Mouse (Mus musculus): ENCODE results near the gene Atg2a. TPM values are rescaled to one million over a fixed set of nuclear protein-coding genes. Genes with fewer than 3 reads are reported as not detected.

Atg2a gene
- 10 to 100 TPM; 31.1 to 38.3 TPM for total RNA-seq (2021)

DNA sequence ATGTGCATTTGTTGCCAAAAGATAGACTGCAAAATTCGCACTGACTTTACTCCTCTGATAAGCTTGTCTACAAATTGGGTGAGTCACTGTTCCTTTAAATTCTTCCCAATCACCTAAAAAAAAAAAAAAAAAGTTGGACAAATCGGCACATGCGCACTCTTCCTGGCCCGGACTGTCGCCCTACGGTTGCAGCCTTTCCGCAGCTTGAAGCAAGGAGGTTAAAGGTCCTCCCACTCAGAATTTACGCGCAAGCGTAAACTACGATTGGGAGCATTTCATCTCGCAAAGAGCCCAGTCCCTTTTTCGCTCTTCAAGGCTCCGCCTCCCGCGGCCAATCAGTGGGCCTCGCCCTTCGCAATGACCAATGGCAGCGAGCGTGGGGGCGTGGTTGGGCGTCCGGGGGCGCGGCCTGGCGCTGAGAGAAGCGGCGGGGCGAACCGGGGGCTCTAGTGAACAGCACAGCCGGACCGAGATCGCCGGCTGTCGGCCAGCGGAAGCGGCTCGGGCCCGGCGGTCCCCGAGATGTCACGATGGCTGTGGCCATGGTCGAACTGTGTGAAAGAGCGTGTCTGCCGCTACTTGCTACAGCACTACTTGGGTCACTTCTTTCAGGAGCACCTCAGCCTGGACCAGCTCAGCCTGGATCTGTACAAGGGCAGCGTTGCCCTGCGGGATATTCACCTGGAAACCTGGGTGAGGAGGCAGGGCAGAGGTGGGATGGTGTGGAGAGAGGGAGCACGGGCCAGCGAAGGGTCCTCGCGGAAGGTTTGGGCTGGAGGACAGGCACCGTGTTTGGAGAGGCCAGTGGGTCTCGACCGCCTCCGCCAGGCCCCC lies at the start of gene Atg2a:
Gene Atg2a, plus strand, starts transcription at position 395 of the 834 bp plus-strand sequence.
- DNase-seq (ENCODE audit: extremely low spot score in 1 of 2, low spot score in 1 of 2): peak; percentile 91 to 95

DNA sequence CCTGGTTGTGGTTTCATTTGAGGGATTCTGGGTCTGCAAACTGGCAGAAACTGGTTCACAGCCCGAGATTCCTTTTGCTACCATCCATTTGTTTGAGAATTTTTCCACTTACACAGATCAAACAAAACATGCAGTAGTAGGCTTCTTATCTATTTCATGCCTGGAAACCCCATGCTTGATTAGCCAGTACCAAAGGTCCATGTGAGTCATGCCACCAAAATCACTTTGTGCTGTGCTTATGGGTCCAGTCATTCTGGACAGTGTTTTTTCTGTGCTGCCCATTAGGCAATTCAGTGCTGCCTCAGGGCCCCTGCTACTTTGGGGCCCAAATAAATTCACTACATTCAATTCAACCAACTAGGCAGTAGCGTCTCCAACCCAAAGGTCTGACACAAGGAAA lies 37.2 kb upstream of the Atg2a start:
- DNase-seq (ENCODE audit: extremely low spot score in 1 of 2, low spot score in 1 of 2): no peak

DNA sequence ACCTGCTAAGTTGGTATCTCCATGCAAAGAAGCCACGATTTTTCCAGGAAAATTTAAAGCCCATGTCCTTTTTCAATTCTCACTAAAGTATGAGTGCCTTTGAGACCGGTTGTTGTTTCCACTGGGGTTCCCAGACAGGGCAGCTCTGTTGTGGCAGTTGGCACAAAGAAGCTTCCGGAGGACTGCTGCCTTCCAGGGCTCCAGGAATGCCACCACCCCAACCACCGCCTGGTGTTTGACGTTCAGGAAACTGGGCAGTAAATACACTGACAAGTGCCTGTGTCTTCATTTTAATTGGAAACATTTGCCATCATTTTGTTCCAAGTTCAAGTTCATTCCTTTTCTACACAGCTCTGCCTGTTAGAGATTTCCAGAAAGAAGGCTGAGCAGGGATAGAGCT lies 34.8 kb upstream of the Atg2a start:
- DNase-seq (ENCODE audit: extremely low spot score in 1 of 2, low spot score in 1 of 2): no peak

DNA sequence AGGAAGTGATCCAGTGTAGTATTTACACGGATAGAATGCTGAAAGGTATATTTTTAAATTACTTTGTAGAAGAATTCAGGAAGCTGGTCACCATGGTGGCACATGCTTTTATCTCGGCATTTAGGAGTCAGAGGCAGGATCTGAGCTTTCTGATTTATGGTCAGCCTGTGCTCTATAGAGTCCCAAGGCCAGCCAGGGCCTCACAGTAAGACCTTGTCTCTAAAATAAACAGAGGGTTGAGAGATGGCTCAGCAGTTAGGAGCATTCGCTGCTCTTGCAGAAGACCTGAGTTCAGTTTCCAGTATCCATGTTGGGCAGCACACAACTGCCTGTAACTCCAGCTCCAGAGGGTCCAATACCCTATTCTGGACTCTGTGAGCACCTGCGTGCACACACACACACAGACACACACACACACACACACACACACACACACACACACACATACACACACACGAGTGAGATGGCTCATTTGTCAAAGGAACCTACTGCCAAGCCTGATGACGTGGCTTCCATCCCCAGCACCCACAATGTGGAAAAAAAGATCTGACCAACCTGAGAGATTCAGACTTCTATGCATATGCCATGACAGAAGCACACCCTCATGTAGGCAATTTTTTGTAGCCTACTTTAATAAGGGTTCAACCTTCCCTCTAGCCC lies 25.3 kb upstream of the Atg2a start:
- no peak for DNase-seq (ENCODE audit: extremely low spot score in 1 of 2, low spot score in 1 of 2)

DNA sequence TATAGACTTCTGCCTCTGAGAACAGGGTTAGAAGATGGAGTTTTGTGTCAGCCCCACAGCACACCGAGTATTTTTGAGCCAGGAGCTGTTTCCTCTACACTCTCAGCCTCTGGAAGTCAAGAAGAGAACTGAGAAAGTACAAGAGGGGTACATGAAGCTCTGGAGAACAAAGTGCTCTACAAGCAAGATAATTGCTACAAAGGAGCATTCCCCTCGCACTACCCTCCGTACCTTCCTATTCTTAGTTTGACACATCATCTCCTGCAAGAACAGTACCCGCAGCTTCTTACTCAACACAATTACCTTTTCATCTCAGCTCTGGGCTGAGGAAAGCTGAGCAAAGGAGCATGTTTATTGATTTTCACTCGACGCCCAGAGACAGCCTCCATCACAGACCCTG lies 22.9 kb upstream of the Atg2a start:
- no peak for DNase-seq (ENCODE audit: extremely low spot score in 1 of 2, low spot score in 1 of 2)

DNA sequence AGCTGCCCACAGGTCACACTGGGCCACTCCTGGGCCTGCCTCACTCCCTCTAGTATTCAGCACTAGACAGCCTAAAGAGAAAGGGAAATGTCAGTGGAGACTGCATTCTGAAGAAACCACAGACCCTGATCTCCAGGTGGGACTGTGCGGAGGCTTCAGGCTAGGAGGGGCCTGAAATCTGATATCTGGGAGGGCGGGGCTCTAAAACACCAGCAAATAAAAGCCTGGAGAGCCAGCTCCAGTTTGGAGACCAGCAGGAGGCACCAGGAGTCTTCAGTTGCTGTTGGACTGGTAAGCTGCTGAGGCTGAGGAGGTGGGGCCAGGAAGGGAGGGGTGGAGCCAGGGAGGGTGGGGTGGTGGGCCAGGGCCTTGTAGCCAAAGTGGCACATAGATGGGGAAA lies 15.3 kb upstream of the Atg2a start, which contains the start of gene Gpha2:
Gene Gpha2, plus strand, starts transcription at position 246 of the 400 bp plus-strand sequence.
- no peak for DNase-seq (ENCODE audit: extremely low spot score in 1 of 2, low spot score in 1 of 2)

DNA sequence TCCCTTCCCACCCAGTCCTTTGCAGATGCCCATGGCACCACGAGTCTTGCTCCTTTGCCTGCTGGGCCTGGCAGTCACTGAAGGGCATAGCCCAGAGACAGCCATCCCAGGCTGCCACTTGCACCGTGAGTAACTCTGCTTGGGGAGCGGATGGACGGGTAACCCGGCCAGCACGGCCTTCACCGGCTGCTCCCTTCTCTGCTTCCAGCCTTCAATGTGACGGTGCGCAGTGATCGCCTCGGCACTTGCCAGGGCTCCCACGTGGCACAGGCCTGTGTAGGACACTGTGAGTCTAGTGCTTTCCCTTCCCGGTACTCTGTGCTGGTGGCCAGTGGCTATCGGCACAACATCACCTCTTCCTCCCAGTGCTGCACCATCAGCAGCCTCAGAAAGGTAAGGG lies 14.7 kb upstream of the Atg2a start:
- DNase-seq (ENCODE audit: extremely low spot score in 1 of 2, low spot score in 1 of 2): no peak

DNA sequence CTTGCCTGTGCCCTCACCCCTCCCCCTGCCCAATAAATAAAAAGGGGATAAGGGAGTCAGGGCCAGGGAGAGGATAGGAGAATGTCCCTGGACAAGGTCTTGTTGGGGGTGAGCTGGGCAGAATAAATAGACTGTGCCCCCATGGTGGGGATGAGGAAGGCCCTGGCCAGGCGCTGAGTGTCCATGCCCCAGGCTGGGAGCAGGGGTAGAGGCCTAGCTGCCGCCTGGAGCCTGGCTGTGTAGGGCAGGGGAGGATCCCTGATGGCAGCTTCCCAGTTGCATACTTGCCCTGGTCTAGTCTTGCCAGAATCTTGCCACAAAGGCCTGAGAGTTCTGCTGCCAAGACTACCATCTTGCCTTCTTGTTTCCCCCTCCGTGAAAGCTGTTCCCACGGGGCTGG lies 13.6 kb upstream of the Atg2a start:
- no peak for DNase-seq (ENCODE audit: extremely low spot score in 1 of 2, low spot score in 1 of 2)

DNA sequence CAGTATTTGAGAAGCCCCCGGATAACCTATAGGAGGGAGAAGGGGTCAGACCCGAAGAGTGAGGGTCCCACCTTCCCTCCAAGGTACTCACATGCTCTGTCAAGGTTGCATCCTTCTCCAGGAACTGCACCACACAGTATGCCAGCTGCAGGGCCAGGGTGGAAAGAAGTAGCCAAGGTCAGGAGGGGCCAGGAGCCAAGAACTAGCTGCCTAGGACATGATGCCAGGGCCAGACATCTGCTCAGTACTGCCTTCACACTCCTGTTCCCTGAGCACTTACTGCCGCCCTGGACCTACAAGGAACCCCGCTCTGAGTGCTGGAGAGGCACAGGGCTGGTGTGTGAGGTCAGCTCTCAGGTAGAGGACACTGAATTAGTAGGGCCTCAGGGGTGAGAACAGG lies 11.1 kb upstream of the Atg2a start:
- DNase-seq (ENCODE audit: extremely low spot score in 1 of 2, low spot score in 1 of 2): no peak

DNA sequence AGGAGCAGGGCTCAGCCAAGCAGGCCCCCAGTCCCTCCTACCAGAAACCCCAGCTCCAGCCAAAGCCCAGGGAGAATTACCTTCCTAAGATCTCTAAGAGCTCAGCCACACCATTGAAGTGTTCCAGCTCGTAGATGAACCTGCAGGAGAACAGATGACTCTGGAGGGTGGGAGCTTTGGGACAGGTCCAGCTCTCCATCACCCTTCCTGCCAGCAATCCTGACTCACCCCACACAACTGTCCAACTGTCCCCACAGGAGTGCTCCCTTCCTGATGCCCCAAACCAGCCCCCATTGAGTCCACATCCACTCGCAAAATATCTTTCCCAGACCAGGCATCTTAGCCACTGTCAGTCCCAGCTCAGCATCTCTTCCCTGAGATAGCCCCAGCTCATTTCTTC lies 10.4 kb upstream of the Atg2a start:
- no peak for DNase-seq (ENCODE audit: extremely low spot score in 1 of 2, low spot score in 1 of 2)

DNA sequence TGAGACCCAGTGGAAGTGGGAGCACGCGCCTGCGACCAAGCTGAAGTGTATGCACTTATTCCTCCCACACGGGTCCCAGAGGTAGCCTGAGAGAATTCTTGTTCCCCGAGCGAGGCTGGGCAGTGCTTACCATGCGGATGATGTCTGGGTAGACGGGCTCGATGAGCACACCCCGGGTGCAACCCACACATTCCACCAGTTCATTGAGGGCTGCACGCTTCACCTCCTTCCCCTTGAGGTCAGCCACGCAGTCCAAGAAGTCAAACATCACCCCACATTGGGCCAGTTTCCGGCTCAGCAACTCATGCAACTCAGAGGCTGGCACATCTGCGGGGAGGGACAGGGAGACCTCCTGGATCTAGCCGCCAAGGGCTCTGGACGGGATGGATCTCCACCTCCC lies 7.8 kb upstream of the Atg2a start:
- DNase-seq (ENCODE audit: extremely low spot score in 1 of 2, low spot score in 1 of 2): no peak

DNA sequence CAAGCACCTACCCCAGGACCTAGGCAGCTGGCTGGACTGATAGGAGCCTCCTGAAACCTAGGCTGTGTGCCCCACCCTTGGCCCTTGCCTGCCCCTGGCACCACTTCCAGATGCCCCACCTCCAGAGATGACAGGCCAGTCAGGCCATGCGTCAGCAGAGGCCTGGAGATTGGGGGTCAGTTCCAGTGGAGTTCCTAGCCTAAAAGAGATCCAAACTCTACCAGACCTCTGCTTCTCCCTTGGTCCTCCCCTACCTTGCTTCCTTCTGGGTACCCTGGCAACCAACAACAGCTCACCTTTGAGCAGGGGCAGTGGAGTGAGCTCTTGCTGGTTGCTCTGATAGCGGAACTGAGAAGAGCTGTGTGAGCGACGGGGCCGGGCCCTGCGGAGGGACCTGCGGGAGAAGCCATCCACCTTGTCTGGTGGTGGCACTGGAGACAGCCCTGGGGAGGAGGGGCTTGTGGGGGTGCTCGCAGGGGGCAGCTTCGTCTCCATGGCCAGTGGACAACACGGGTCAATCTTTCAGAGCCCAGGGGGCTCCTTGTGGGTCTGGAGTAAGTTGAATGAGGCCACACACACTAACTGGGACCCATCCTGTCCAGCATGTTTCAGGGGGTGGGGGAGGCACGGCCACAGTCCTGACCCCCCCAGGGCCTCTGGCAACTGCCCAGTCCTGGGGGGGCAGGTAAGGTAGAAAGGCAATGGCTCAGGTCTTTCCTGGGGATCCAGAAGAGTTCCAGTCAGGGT lies 7.0 kb upstream of the Atg2a start:
- no peak for DNase-seq (ENCODE audit: extremely low spot score in 1 of 2, low spot score in 1 of 2)

DNA sequence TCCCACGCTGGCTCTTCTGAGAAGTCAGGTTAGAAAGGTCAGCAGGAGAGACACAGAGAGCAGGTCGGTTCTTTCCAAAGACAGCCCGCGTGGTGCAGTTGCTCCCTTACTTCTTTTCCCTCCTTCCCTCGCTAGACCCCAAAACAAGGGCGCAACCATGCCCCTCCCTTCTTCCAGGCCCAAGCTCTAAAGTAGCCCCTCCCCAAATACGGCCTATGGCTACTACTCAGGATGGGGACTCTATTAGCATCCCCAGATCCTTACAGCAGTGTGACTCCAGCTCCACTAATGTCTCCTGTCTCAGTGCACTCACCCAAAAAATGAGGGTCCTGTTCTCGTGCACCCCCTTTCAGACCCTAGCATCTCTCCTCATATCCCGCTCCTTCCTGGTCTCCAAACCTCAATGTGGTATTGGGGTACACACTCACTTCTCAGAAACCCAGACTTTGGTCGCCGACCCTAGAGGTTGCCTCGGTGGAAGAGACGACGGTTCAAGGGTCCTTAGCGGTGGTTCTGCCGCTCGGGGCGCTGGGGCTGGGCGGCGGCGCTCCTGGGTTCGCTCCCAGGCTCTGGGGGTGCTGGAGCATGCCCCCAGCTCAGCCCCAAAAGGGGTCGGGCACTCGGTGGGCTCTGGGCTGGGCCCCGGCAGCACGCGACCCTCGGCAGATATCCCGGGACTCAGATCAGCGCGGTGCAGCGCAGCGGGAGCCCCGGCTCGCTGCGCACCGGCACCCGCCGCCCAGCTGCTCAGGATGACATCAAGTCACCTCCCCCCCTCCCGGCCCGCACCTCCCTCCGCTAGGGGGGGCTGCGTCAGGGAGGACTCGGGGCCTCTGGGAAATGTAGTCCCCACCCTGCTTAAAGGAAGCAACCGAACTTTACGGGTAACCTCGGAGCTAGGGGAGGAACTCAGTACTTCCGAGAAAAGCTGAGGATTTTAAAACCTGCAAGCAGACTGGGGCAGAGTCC lies 6.1 kb upstream of the Atg2a start, which contains the start of gene Ppp2r5b:
Gene Ppp2r5b, minus strand, starts transcription at position 789 of the 969 bp plus-strand sequence.
- peak; percentile 86 to 91 for DNase-seq (ENCODE audit: extremely low spot score in 1 of 2, low spot score in 1 of 2)

DNA sequence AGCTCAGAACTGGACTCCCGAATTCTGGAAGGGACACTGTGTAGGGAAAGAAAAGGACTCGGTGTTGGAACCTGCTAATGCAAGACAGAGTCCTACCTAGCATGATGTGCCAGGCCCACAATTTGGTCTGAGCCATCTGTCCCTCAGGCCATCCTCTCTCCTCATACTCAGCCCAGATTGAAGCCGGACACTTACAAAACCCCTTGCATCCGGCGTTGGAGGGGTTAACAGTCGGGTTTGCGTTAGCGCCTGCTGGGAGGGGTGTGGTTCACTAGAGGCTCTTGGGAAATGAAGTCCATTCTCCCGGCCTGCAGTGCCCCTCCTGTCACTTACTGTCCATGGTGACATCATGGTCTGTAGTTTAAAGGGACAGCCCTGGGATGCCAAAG lies 5.4 kb upstream of the Atg2a start:
- DNase-seq (ENCODE audit: extremely low spot score in 1 of 2, low spot score in 1 of 2): peak; percentile 76 to 83

DNA sequence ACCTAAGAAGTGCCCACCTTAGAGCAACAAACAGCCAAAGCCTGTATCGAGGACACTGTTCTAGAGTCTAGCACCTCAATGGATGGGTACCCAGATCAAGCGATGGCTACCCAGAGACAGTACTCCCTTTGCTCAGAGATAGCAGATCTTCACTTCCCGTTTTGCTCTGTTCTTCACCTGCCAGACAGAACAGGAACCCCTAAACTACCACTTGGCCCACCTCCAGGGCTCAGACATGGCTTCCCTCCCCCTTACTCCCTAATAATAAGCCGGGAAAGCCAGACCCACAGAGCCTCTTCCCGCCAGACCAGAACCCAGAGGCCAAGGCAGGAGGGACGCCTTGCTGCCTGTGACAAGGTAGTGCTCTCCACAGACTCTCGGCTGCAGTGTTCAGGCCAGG lies 4.6 kb upstream of the Atg2a start:
- no peak for DNase-seq (ENCODE audit: extremely low spot score in 1 of 2, low spot score in 1 of 2)

DNA sequence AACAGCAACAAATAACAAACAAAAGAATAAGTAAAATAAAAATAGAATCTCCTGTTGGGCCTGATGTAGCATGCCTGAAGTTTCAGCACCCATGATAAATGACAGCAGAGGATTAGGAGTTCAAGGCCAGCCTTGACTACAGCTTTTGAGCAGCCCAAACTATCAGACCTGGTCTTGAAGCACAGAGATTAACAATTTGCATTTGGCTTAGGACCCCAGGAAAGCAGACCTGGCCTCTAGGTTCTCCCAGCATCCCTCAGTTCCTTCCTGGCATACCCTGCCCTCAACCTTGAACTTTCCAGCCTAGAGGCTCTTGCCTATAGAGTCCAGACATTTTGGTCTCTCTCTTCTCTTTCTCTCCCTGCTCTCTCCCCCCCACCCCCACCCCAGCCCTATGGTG lies 2.7 kb upstream of the Atg2a start:
- no peak for DNase-seq (ENCODE audit: extremely low spot score in 1 of 2, low spot score in 1 of 2)

DNA sequence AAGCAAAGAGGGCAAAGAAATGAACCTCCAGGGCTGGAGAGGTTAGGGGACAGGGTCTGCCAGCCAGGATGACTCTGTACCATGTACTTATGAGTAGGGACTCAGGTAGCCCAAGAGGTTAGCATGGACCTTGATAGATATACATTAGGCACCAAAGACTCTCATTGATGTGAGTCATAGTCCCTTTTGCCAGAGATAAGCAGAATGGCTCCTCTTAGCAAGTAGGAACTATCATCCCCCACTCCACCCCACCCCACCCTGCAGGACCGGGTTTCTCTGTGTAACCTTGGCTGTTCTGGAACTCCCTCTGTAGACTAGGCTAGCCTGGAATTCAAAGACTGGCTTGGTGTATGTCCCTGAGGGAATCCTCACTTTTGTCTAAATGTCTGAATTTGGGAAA lies 1.3 kb upstream of the Atg2a start:
- DNase-seq (ENCODE audit: extremely low spot score in 1 of 2, low spot score in 1 of 2): no peak

DNA sequence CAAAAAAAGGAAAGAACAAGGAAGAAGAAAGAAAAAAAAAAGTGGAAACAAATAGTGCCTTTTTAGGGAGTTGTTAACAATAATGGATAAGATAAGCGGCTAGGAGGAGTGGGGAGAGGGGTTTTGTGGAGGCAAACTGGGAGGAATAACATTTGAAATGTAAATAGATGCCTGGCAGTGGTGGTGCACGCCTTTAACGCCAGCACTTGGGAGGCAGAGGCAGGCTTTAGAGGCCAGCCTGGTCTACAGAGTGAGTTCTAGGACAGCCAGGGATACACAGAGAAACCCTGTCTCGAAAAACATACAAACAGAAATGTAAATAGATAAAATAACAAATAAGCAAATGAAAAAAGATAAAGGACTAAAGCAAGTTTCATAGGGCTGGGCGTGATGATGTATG lies 743 bp upstream of the Atg2a start:
- no peak for DNase-seq (ENCODE audit: extremely low spot score in 1 of 2, low spot score in 1 of 2)

DNA sequence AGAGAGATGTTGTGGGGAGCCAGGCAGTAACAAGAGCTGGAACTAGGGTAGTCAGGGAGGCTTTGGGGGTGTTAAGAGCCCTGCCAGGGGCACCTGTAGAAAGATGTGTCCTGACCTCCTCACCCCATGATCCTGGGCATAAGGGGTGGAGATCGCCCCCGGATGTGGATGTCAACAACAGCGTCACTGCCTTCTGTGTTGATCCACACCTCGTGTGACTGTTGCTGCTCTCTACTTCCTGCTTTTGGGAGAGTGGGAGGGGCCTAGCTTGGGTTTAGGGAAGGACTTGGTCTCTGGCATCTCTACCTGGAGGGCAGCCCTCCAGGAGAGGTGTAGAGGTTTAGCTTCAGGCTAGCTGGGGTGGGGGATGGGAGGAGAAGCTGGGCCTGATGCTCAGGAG lies 813 bp downstream of the Atg2a start:
- DNase-seq (ENCODE audit: extremely low spot score in 1 of 2, low spot score in 1 of 2): no peak

DNA sequence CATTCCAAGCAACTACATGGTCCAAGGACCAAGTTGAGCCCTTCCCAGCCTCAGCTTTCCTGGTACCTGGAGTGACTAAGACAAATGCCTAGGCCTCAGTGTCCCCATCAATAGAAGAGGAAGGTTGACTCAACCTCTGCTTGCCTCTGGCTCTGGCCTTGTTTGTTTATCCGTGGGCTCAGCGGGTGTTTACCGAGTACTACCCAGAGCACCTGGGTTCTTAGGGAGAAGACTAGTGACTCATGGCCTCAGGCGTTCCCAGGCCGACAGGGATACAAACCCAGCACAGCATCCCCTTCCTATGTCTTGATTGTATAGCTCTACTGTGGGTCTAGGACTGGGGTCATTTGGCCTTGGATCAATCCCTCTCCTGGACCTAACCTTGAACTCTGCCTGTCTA lies 1.8 kb downstream of the Atg2a start:
- no peak for DNase-seq (ENCODE audit: extremely low spot score in 1 of 2, low spot score in 1 of 2)

Data from layer of hippocampus, postnatal 25 days (tissue).